Mouse (Mus musculus): Measurements from ENCODE around the gene Rab26. TPM values are rescaled to one million over a fixed set of nuclear protein-coding genes. Genes with fewer than 3 reads are reported as not detected.

Rab26 gene
- polyA plus RNA-seq, 2 experiments: 3.0 to 4.1 TPM

DNA sequence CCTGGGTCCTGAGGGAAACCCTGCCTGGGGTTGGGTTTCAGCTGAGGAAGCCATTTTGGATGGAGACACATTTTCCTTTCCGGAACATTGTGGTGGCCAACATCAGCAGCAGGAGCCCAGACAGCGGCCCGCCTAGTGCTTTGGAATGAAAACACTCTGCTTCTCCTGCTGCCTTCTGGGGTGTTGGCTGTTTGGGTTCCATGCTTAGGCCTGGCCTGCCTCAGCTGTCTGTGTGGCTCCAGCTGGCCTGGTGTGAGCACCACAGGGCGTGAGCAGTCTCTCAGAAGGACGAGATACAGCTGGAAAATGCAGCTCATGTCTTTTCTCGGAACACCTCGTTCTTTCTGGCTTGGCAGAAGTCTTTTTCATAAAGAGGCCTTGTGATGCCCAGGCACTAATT, 23.1 kb upstream of the Rab26 start:
- Histone ChIP-seq H3K4me3 (replicated peaks; ENCODE audit: low read length) (no peak overlapping the region), H3K4me2 (replicated peaks; ENCODE audit: low read depth, low read length, severe bottlenecking) (no peak overlapping the region), H3K27me3 (ENCODE audit: control insufficient read depth, insufficient read depth, low read length) (no peaks in the 10 kb centered on the region), H3K36me3 (ENCODE audit: control insufficient read depth, insufficient read depth, low read length) (peaks cover 10% of the 10 kb centered on the region; the same call in 1 of the 2 replicates), H3K9me3 (ENCODE audit: control insufficient read depth, low read length) (no peaks in the 10 kb centered on the region), H3K4me1 (ENCODE audit: control insufficient read depth, insufficient read depth, low read length) (peaks cover 23% of the 10 kb centered on the region), H3K27ac (replicated peaks; ENCODE audit: low read depth, low read length) (0 out of 2 replicates have a peak overlapping the region, but pooled peaks have one; percentile 86), H3K9ac (ENCODE audit: low read depth, low read length, severe bottlenecking) (no peak overlapping the region)
- 76% methylated on average over 7 of the region's 7 CpGs for WGBS
- ATAC-seq (ENCODE audit: low FRiP score, low read depth): 0 out of 2 replicates have a peak, but pooled peaks have one; percentile 14
- TF ChIP-seq POLR2A (IDR thresholded peaks at IDR 0.05; ENCODE audit: borderline replicate concordance, extremely low read depth, insufficient read depth, insufficient read length): no peak
- DNase-seq (ENCODE audit: low spot score): no peak

GRCm38 (mm10) chr17:24551050-24551444, 17.0 kb upstream of the Rab26 start:
- 22% methylated on average over 3 of the region's 3 CpGs for WGBS
- DNase-seq (ENCODE audit: low spot score) (no peak), ATAC-seq (ENCODE audit: low FRiP score, low read depth) (no peak)
- no peaks in the 10 kb centered on the region for H3K9me3 ChIP-seq (ENCODE audit: control insufficient read depth, low read length)
- no peaks in the 10 kb centered on the region for H3K27me3 ChIP-seq (ENCODE audit: control insufficient read depth, insufficient read depth, low read length)
- H3K4me2 ChIP-seq (replicated peaks; ENCODE audit: low read depth, low read length, severe bottlenecking): peak overlapping the region; percentile 85
- peak overlapping the region; percentile 95 for H3K27ac ChIP-seq (replicated peaks; ENCODE audit: low read depth, low read length)
- peak overlapping the region; percentile 78 for H3K9ac ChIP-seq (ENCODE audit: low read depth, low read length, severe bottlenecking)
- peaks cover 3% of the 10 kb centered on the region; the same call in 1 of the 2 replicates for H3K36me3 ChIP-seq (ENCODE audit: control insufficient read depth, insufficient read depth, low read length)
- H3K4me1 ChIP-seq (ENCODE audit: control insufficient read depth, insufficient read depth, low read length): peaks cover 19% of the 10 kb centered on the region
- peak overlapping the region; percentile 69 for H3K4me3 ChIP-seq (replicated peaks; ENCODE audit: low read length)
- TF ChIP-seq POLR2A (IDR thresholded peaks at IDR 0.05; ENCODE audit: borderline replicate concordance, extremely low read depth, insufficient read depth, insufficient read length): no peak

DNA sequence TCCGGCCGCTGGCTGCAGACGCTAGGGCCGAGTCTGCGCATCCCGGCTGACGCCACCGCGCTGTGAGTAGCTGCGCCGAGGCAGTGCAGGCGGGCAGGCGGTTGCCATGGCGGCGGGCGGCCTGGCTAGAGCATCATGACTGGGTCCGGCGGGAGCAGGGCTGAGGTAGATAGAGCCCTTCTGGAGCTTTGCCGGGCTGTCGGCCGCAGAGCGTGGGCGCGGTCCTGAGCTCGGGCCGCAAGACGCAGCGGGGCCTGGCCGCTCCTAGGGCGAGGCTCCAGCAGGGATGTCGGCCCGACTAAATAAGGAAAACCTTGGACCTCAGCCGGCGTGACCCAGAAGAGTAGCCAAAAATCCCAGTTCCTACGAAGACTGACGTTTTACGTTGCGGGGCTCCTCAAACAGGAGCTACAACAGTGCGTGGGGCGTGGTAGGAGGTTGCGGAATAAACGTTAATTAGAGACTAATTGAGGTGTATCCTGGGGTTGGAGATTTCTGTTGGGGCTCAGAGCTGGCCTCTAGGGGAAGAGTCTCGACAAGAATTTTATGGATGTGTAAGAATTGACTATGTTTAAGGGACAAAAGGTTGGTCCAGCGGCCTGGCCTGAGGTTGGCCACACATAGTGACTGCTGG, 16.5 kb upstream of the Rab26 start:
- DNase-seq (ENCODE audit: low spot score) (peak; percentile 66), ATAC-seq (ENCODE audit: low FRiP score, low read depth) (peak; percentile 52)
- peak overlapping the region; percentile 95 for H3K27ac ChIP-seq (replicated peaks; ENCODE audit: low read depth, low read length)
- no peaks in the 10 kb centered on the region for H3K27me3 ChIP-seq (ENCODE audit: control insufficient read depth, insufficient read depth, low read length)
- peaks cover 19% of the 10 kb centered on the region for H3K4me1 ChIP-seq (ENCODE audit: control insufficient read depth, insufficient read depth, low read length)
- peak overlapping the region; percentile 85 for H3K4me2 ChIP-seq (replicated peaks; ENCODE audit: low read depth, low read length, severe bottlenecking)
- peak overlapping the region; percentile 78 for H3K9ac ChIP-seq (ENCODE audit: low read depth, low read length, severe bottlenecking)
- no peaks in the 10 kb centered on the region for H3K9me3 ChIP-seq (ENCODE audit: control insufficient read depth, low read length)
- H3K36me3 ChIP-seq (ENCODE audit: control insufficient read depth, insufficient read depth, low read length): no peaks in the 10 kb centered on the region
- H3K4me3 ChIP-seq (replicated peaks; ENCODE audit: low read length): peak overlapping the region; percentile 69
- TF ChIP-seq POLR2A (IDR thresholded peaks at IDR 0.05; ENCODE audit: borderline replicate concordance, extremely low read depth, insufficient read depth, insufficient read length): no peak
- under 1% methylated on average over 42 of the region's 44 CpGs for WGBS

- WGBS: under 1% methylated on average over 42 of the region's 72 CpGs
- no peaks in the 10 kb centered on the region for H3K36me3 ChIP-seq (ENCODE audit: control insufficient read depth, insufficient read depth, low read length)
- H3K27me3 ChIP-seq (ENCODE audit: control insufficient read depth, insufficient read depth, low read length): no peaks in the 10 kb centered on the region
- H3K4me2 ChIP-seq (replicated peaks; ENCODE audit: low read depth, low read length, severe bottlenecking): peak within 1 kb of the TSS; percentile 85
- ATAC-seq (ENCODE audit: low FRiP score, low read depth) (peak; percentile 98), DNase-seq (ENCODE audit: low spot score) (peak; percentile 99)
- peak within 1 kb of the TSS; percentile 69 for H3K4me3 ChIP-seq (replicated peaks; ENCODE audit: low read length)
- TF ChIP-seq POLR2A (IDR thresholded peaks at IDR 0.05; ENCODE audit: borderline replicate concordance, extremely low read depth, insufficient read depth, insufficient read length): peak; percentile 94; the same call in 1 of the 2 replicates
- peak within 1 kb of the TSS; percentile 78 for H3K9ac ChIP-seq (ENCODE audit: low read depth, low read length, severe bottlenecking)
- H3K9me3 ChIP-seq (ENCODE audit: control insufficient read depth, low read length): no peaks in the 10 kb centered on the region
- peak within 1 kb of the TSS; percentile 95 for H3K27ac ChIP-seq (replicated peaks; ENCODE audit: low read depth, low read length)
- H3K4me1 ChIP-seq (ENCODE audit: control insufficient read depth, insufficient read depth, low read length): peaks cover 19% of the 10 kb centered on the region
These were observed 15.8 kb upstream of the Rab26 start, which contains the start of gene Pkd1 for GRCm38 (mm10) chr17:24549618-24550415. Pkd1 (plus strand) TSS chr17:24549834.

DNA sequence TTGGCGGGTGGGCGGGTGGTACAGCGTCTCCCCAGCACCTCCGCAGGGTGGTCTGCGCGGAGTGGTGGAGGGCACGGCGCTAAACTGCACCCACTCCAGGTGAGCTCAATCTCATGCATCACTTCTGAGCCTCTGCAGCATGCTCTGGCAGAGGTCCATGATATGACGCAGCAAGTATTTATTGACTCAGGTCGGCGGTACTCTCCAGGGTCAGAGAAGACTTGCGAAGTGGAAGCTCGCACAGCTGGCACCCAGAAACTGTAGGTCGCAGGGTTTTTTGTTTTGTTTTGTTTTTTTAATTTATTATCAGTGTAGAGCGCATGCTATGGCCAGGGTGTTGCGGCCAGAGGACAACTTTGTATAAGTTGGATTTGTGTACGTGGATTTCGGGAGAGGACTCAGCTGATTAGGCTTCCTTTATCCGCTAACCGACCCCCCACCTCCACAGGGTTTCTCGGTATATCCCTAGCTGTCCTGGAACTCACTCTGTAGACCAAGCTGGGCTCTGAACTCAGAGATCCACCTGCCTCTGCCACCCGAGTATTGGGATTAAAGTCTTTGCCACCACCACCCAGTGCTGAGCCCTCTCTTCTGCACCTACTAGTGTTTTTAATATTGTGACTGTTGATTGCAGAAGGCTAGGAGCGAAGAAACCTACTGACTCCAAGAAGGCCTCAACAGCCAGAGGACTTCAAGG, 15.1 kb upstream of the Rab26 start:
- 3% methylated on average over 23 of the region's 23 CpGs for WGBS

More for the DNA sequence above, 15.1 kb upstream of the Rab26 start:
- no peak for TF ChIP-seq POLR2A (IDR thresholded peaks at IDR 0.05; ENCODE audit: borderline replicate concordance, extremely low read depth, insufficient read depth, insufficient read length)
- no peak; the same call in 1 of the 2 replicates for ATAC-seq (ENCODE audit: low FRiP score, low read depth)
- Histone ChIP-seq H3K4me3 (replicated peaks; ENCODE audit: low read length) (peak overlapping the region; percentile 69), H3K9me3 (ENCODE audit: control insufficient read depth, low read length) (no peaks in the 10 kb centered on the region), H3K27me3 (ENCODE audit: control insufficient read depth, insufficient read depth, low read length) (no peaks in the 10 kb centered on the region), H3K4me2 (replicated peaks; ENCODE audit: low read depth, low read length, severe bottlenecking) (peak overlapping the region; percentile 85), H3K4me1 (ENCODE audit: control insufficient read depth, insufficient read depth, low read length) (peaks cover 19% of the 10 kb centered on the region), H3K9ac (ENCODE audit: low read depth, low read length, severe bottlenecking) (peak overlapping the region; percentile 21), H3K27ac (replicated peaks; ENCODE audit: low read depth, low read length) (peak overlapping the region; percentile 72), H3K36me3 (ENCODE audit: control insufficient read depth, insufficient read depth, low read length) (no peaks in the 10 kb centered on the region)
- DNase-seq (ENCODE audit: low spot score): peak; percentile 66
